Mouse (Mus musculus) monocyte, adult 2 months (primary cell): Measurements from ENCODE around the gene Gm21983.
A peak's percentile ranks its signal among the peaks of the same experiment; 100 is the strongest.

Experiments used
- DNase-seq, 2 experiments: peaks; one replicate each; pipeline ENCODE4 v3.0.0; 2022; ENCODE audit warnings: low spot score in 2 of 2, low read depth in 1 of 2

Gm21983 gene

DNA sequence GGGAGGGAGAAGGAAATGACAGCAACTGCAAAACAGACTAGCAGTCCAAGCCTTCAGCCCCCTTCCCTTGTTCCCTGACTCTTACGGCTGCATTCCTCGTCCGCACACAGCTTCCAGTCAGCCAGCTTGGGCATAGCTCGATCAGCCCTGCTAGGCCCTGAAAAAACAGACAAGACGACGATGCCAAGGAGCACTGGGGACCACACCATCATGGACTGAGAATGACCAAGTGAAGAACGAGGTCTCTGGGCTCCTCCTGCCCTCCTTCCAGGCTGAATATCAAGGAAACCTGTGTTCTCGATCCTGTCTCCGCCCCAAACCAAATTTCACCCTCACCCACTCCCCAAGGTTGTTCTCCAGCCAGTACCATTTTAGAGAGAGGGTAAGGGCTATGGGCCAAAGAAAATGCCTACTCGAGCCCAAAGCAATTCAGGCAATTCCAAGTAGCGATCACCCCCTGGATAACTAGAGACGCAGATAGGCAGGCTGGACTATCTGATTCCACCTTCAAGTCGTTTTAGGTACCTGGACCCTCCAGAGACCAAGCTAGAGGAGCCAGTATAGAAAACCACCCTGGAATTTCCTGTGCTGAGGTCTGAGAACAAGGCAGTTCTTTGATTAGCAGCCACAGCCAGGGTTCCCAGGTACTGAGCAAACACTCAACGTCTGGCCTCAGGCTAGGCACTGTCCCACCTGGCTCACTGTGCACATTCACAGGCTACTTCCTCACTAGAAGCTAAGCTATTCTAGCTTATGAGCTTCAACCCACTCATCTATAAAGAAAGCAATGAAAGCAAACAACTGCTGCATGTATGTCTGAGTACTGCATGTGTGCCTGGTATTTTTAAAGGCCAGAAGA lies at the start of gene Gm21983, which contains the start of gene Mia:
Gene Gm21983, minus strand, starts transcription at position 250 of the 859 bp plus-strand sequence.
Gene Mia, minus strand, starts transcription at position 321 of the 859 bp plus-strand sequence.
- no peak for DNase-seq

DNA sequence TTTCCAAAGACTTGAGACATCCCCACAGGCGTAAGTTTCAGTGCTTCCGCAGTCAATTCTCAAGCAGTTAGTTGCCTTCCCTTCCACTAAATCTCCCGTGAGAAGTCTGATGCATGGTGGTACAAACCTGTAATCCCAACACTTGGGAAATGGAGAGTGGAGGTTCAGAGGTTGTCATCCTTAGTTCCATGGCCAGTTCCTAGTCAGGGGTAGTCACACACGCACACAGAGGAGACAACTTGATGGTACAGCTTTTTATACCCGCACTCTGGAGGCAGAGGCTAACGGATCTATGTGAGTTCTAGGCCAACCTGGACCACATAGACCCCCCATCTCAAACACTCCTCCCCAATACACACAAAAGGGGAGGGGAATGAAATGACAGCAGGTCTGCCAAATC lies 48.0 kb upstream of the Gm21983 start:
- DNase-seq = no peak

DNA sequence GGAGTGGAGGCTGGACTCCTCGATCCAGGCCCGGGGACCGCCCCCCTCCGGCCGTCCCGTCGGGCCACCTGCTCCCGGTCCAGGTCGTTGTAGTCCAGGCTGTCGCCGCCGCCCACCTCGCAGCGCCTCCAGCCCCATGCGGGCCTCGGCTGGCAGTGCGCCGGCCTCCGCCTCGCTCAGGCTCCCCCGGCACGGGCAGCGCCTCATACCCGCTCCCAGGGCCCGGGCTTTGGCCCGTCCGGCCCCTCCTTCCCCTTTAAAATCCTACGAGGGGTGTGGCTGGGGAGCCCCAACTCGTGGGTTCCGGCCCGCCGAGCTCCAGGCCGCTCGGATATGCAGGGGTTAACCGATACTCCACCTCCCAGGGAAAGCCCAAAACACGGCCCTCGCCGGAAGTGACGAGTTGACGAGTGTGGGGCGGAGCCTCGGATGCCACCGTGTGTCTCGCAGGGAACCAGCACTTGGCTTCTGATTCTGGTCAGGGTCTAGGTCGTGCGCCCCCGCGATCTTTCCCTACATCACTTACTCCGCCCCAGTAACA lies 47.5 kb upstream of the Gm21983 start, which contains the start of gene Itpkc:
Gene Itpkc, minus strand, starts transcription at position 381 of the 541 bp plus-strand sequence.
- DNase-seq = peak; percentile 84 to 89

DNA sequence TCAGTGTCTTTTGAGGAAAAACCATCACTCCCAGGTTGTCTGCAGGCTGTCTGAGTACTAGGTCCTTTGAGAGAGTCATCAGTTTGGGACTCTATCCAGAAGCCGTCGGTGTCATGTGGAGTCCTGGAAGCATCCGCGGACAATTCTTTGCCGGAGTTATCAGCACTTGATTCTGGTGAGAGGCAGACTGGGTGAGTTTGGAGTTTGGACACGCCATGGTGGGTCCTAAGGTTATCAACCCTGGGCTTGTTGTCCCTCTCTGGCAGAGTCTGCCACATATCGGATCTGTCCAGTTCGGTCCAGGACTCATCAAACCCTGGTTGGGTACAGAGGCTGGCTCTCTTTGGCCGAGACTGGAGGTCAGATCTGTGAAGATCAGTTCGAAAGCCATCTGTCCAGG lies 46.8 kb upstream of the Gm21983 start:
- DNase-seq = no peak

DNA sequence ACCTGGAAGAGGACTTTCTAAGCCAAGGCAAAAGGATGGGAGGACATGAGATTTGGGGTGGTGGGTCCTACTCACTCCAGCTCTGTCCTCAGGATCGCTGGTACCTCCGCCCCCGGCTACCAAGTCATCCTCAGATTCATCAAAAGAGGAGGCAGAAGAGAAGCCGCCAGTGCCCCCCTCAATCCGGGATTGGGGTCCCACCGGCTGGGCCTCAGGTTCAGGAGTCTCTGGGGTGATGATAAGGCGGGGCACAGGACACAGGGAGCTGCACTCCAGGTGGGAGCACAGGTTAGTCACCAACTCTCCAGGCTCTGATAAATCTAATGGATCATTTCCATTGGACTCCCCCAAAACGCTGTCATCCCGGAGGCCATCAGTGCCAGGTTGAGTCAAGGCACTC lies 46.4 kb upstream of the Gm21983 start:
- no peak for DNase-seq

DNA sequence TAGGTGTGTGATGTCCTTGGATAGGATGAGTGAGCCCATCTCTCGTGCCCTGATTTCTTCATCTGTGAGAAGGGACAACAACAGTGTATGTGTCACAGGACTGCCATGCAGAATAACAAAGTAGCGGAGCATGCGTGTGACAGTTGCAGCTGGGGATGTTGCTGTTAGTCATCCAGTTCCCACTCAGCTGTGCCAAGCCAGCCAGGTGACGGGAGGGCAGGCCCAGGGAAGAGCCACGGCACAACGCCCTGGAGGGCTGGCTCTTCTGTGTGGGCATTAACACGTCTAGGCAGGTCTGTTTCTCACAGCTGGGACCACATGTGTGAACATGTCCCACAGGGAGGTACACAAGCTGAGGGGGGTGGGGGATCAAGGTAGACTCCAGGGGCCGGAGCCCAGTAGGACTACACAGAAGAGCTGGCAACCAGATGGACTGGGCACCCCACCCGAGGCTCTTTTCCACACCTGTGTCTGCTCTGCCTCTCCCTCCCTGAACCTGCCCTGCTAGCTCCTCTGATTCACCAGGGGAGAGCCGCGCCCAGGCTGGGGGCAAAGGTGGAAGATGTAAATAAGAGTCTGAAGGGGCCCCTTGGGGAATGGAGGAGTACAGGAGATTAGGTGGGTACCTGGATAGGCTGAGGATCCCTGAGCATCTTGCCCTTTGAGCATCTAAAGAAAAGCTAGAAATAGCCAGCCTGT lies 44.1 kb upstream of the Gm21983 start:
- no peak for DNase-seq

DNA sequence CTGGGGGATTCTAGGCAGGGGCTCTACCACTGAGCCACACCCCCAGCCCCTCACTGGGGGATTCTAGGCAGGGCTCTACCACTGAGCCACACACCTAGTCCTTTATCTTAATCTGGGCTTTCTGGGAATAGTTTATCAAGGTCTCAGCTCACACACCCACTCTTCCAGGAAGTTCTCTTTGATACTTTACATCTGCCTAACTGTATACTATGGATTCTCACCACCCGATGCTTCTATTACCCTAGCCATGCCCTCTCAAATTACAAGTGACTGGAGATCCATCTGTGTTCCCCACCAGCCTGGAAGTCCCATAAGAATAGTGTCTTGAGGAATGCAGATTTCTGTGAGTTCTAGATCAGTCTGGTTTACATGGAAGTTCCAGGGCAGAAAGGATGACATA lies 41.7 kb upstream of the Gm21983 start:
- no peak for DNase-seq

DNA sequence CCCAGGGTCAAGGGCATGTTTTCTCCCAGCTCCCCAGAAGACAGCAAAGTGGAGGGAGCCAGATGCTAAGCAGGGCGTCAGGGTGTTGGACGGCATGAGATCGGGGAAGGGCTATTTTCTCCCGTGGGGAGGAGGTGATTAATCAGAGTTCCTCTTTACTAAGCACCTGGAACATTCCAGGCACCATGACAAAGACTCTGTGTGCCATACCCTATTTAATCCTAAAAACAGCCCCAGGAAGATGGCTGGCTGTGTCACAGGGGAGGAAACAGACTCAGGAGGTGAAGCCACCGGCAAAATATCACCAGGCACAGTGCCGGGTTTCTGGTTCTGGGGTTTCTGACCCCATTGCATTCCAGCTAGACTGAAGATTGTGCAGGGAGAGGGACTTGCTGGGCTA lies 41.1 kb upstream of the Gm21983 start:
- DNase-seq = no peak

DNA sequence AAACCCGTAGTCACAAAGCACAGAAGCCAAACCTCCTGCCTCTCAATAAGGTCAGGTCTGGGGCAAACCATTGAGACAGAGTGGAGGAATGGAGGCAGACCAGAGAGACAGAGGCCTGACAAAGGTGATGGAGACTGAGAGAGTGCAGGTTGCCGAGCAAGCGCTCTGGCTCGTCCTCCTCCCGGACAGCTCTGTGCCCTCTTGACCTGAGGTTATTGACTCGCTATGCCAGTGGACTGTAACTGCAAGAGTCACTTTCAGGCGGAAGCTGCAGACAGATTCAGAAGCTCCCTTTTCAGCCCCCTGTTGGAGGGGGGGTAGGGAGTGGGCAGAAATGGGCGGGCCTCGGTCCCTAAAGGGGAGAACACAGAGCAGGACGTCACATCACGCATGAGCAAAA lies 39.1 kb upstream of the Gm21983 start:
- DNase-seq = no peak

DNA sequence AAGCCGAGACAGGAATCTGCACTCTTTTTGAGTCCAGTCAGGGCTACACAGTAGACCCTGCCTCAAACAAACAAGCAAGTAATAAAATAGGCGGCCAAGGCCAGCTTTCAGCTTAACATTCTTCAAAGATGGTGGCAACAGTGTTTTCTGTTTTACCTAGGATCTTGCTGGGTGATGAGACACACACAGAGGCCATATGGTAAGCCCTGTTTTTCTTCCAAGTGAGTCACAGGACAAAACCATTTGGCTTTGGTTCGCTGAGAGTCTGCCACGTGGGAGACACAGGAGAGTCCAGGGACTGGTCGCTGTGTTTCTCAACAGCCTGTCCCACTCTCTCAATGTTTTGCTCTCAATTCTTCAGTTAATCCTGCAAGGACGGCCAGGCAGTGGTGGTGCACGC lies 37.7 kb upstream of the Gm21983 start:
- DNase-seq = no peak

DNA sequence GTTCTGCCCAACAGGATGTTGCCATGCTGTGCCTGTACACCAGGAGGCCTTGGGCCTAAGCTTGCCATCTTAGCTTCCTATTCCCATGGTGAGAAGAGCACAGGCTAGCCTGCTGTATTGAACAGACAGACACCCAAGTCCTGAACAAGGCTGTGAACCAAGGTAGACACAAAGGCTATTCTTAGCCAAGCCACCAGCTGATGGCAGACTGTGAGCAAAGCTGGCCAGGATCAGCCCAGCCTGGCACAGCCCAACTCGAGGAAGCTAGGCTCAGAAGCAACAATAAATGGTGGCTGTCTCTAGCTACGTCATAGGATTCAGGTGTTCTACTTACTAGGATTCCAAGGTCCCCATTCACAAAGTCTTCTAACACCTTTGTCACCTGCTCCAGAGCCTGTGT lies 31.7 kb upstream of the Gm21983 start:
- no peak for DNase-seq

DNA sequence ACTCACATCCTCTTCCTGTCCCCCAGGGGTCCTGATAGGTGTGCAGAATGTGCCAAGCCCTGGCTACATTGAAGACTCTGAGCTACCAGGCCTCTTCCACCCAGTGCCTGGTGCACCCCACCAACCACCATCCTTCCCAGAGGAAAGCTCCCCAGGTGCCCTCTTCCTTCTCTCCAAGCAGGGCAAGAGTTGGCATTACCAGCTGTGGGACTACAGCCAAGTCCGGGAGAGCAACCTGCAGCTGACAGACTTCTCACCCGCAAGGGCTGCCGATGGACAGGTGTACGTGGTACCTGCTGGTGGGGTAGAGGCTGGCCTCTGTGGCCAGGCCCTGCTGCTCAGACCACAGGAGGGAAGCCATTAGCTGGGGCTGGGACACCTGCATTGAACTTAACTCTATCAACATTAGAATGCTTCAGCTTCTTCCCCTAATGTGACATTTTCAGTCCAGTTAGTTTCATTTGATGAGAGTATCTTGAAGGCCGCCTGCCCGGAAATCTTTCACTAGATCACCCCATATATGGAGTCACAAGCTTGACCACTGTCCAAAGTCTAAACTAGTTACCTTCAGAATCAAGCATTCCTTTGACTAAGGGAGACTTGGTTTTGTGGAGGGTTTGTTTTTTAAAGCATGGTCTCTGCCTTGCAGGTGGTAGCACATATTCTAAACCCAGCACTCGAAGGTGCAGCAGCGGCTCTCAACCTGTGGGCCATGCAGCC lies 23.0 kb upstream of the Gm21983 start:
- DNase-seq = no peak

DNA sequence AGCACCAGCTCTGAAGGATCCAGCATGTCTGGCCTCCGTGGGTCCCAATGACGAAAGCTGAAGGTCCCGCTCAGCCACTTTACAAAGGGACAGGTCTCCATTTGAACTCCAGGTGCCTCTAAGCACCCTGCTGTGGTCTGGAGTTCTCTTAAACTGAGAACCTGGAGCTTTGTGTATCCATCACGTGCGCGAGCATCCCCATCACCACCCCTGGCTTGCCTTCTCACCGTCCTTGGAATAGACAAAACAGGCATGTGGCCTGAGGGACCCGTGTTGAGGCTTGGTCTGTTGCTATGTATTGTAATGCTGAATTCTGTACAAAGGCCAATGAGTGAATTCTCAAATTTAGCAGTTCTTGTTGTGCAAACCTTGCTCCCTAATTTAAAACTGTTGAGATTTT lies 17.9 kb upstream of the Gm21983 start:
- no peak for DNase-seq

DNA sequence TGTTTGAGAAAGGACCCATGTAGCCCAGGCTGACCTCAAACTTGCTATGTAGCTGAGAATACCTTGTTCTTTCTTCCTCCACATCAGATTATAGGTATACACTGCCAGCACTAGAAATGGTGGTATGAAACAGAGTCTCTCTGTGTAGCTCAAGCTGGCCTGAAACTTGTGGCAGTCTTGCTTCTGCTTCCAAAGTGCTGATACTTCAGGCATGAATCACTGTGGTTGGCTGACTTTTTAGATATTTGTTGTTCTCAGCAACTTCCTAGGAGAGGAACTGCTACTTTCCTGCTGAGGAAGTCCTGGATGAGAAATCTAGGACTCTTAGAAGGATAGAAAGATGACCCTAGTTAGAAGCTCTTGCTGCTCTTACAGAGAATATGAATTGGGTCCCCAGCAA lies 17.5 kb upstream of the Gm21983 start:
- DNase-seq = no peak

DNA sequence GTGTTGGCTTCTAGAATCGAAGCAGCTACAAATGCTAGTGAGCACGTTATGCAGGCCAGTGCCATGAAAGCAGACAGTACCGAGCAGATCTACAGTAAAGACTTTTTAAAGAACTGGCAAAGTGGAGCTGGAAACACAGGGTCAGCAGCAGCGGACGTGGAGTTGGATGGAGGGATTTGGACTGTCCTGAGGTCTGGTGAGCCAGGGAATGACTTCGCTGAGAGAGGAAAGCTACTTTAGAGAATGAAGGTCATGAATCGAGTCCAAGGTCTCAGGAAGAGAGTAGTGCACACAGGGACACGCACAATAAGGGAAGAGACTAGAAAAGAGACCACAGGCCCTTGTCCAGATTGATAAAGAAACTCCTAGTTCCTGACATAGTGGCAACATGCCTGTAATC lies 16.7 kb upstream of the Gm21983 start:
- DNase-seq = no peak

DNA sequence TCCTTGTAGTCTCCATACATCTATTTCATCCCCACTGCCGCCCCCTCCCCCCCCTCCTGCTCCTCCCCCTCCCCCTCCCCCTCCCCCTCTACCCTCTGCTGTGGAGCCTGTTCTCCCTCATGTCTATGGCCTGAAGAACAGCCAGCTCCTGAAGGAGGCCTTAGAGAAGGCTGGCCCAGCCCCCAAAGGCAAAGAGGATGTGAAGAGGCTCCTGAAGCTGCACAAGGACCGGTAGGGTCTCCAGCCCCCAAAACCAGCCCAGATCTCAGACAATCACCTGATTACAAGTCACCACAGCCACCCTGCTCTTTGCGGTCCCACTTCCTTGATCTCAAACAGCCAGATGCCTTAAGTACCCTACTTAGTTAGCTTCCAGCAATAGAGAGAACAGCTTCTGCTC lies 16.2 kb upstream of the Gm21983 start:
- DNase-seq = no peak

DNA sequence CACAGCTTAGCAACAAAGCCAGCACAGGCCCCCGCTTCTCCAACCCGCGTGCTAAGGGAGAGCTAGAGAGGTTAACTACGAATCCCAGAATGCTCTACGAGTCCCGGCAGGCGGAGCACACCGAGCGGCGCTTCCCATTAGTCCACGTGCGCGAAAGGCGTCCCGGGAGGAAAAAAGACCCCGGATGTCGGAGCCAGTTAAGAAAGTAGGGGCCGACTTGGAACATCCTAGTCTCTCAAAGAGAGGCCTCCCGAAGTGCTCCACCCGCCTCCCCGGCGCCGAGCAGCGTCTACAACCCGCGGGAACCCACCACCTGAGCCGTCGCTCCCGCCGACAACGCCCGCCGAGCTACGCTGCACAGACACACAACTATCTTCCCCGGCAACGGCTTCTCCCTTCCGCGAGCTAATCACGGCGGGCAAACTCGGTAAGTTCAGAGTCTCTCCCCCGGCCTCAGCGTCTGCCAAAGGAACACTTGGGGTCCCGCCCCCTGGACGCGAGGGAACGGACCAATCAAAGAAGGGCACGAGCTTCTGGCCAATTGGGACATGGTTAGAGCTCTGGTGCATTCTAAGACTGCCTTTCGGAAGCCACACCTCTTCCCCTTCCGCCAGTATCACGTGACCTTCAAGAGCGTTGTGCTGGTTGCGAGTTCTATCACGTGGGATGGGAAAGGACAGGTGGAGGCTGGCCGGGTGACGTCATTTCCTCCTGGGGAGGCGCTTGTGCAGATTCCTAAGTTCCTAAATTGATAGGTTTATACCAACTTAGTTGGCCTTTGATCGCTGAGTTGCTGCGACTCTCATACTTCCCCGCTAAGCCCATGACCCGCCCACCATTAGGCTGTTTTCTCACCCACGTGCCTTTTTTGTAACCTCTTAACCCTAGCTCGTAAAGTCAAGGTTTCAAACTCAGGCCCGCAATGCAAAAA lies 15.1 kb upstream of the Gm21983 start, which contains the start of the genes BC024978 and Snrpa:
Gene BC024978, plus strand, starts transcription at position 101 of the 931 bp plus-strand sequence.
Gene Snrpa, minus strand, starts transcription at position 591 of the 931 bp plus-strand sequence.
- peak; percentile 91 to 97 for DNase-seq

DNA sequence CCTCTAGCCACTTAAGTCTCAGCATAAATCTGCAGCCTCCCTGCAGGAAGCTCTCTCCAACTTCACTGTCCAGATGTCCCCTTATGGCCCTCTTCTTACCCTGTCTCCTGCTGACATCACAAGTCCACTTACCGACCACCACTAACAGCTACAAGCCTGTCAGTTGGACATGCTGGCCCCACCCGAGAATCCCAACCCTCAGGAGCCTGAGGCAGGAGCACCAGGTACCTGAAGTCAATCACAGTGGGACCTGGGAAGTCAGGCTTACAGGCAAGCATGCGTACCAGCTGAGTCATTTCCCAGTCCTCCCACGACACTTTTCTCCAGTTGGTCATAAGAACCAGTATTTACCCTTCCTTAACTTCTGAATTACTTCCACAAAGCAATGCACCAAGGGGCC lies 12.8 kb upstream of the Gm21983 start:
- DNase-seq = no peak

DNA sequence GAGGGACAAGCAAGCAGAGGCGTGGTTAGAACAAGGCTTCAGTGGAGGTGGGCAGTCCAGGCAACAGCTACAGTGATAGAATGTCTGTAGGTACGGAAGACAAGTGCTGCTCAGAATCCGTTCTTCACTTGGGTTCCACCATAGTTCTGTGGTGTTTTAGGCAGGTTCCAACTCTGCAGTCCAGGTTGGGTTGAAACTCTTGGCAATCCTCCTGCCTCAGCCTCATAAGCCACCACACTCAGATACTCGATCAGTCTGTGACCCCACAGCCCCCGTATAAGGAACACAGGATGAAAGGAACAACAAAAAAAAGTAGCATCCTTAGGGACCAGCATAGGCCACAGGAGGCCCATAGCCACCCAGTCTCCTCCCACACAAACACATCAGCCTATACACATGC lies 11.5 kb upstream of the Gm21983 start:
- no peak for DNase-seq

DNA sequence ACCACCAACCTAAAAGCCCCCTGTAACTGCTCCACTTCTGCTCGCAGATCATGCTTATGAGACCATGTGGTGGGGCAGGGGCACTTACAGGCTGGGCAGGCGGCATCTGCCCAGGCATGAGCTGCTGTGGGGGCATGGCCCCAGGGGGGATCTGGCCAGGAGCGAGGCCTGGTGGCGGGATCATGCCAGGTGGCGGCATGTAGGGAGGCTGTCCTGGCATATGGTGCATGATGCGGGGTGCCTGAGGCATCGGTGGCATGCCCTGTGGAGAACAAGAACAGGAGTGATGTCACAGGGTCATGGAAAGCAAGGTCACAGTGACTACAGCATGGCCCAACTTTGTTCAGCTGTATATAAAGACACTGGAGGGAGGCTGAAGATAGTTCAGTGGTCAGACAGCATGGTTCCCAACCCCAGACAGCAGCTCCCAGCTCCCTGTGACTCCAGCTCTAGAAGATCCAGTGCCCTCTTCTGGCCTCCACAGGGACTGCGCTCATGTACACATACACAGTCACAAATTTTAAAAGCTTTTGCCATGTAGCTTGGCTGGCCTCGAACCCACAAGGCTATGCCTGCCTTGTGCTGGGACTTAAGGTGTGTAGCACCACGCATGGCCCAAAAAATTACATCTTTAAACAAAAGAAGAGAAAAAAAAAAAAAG lies 8.5 kb upstream of the Gm21983 start:
- DNase-seq = no peak
